Mouse (Mus musculus): ENCODE results near the gene Kcna3. TPM values are rescaled to one million over a fixed set of nuclear protein-coding genes. Genes with fewer than 3 reads are reported as not detected.
A peak's percentile ranks its signal among the peaks of the same experiment; 100 is the strongest.

Gene Kcna3
- polyA plus RNA-seq, 1 experiment from 2014 or later = 3.0 TPM

GRCm38 (mm10) chr3:107040408-107040807, 4.4 kb downstream of the Kcna3 start:
- H3K4me2 ChIP-seq (ENCODE audit: low read depth, low read length) = peak overlapping the region; percentile 30; the same call in 1 of the 2 replicates
- H3K27ac ChIP-seq (ENCODE audit: low read length) = no peak overlapping the region
- H3K27me3 ChIP-seq (ENCODE audit: control insufficient read depth, insufficient read depth, low read length) = peaks cover 17% of the 10 kb centered on the region
- H3K9ac ChIP-seq (ENCODE audit: low read length) = no peak overlapping the region
- ATAC-seq (replicated peaks; ENCODE audit: extremely low read depth, insufficient read depth, low FRiP score) = no peak
- no peaks in the 10 kb centered on the region for H3K9me3 ChIP-seq (replicated peaks; ENCODE audit: control insufficient read depth, low read length)
- WGBS = 78% methylated on average over 3 of the region's 3 CpGs
- no peaks in the 10 kb centered on the region for H3K36me3 ChIP-seq (ENCODE audit: control insufficient read depth, insufficient read depth)
- peaks cover 5% of the 10 kb centered on the region for H3K4me1 ChIP-seq (ENCODE audit: control insufficient read depth, insufficient read depth, low read length)
- peak overlapping the region; percentile 19; the same call in 1 of the 2 replicates for H3K4me3 ChIP-seq (ENCODE audit: low read length)

- H3K27ac ChIP-seq (ENCODE audit: low read length) = no peak overlapping the region
- peaks cover 3% of the 10 kb centered on the region for H3K4me1 ChIP-seq (ENCODE audit: control insufficient read depth, insufficient read depth, low read length)
- H3K4me3 ChIP-seq (ENCODE audit: low read length) = no peak overlapping the region
- H3K27me3 ChIP-seq (ENCODE audit: control insufficient read depth, insufficient read depth, low read length) = peaks cover 15% of the 10 kb centered on the region
- no peak overlapping the region for H3K9ac ChIP-seq (ENCODE audit: low read length)
- no peak overlapping the region for H3K4me2 ChIP-seq (ENCODE audit: low read depth, low read length)
- H3K36me3 ChIP-seq (ENCODE audit: control insufficient read depth, insufficient read depth) = no peaks in the 10 kb centered on the region
- no peaks in the 10 kb centered on the region for H3K9me3 ChIP-seq (replicated peaks; ENCODE audit: control insufficient read depth, low read length)
- no peak for ATAC-seq (replicated peaks; ENCODE audit: extremely low read depth, insufficient read depth, low FRiP score)
- 75% methylated on average over 1 of the region's 1 CpGs for WGBS
Measured at GRCm38 (mm10) chr3:107041718-107042117, 5.7 kb downstream of the Kcna3 start.

- Histone ChIP-seq H3K27me3 (ENCODE audit: control insufficient read depth, insufficient read depth, low read length) (no peaks in the 10 kb centered on the region), H3K27ac (ENCODE audit: low read length) (no peak overlapping the region), H3K36me3 (ENCODE audit: control insufficient read depth, insufficient read depth) (no peaks in the 10 kb centered on the region), H3K4me3 (ENCODE audit: low read length) (no peak overlapping the region), H3K9ac (ENCODE audit: low read length) (no peak overlapping the region), H3K9me3 (replicated peaks; ENCODE audit: control insufficient read depth, low read length) (no peaks in the 10 kb centered on the region), H3K4me2 (ENCODE audit: low read depth, low read length) (no peak overlapping the region), H3K4me1 (ENCODE audit: control insufficient read depth, insufficient read depth, low read length) (no peaks in the 10 kb centered on the region)
- ATAC-seq (replicated peaks; ENCODE audit: extremely low read depth, insufficient read depth, low FRiP score) = no peak
- 83% methylated on average over 1 of the region's 1 CpGs for WGBS
Measured at GRCm38 (mm10) chr3:107061468-107061867, 25.5 kb downstream of the Kcna3 start.

GRCm38 (mm10) chr3:107062771-107063170, 26.8 kb downstream of the Kcna3 start:
- H3K9me3 ChIP-seq (replicated peaks; ENCODE audit: control insufficient read depth, low read length) = no peaks in the 10 kb centered on the region
- ATAC-seq (replicated peaks; ENCODE audit: extremely low read depth, insufficient read depth, low FRiP score) = no peak
- no peak overlapping the region for H3K4me2 ChIP-seq (ENCODE audit: low read depth, low read length)
- H3K27me3 ChIP-seq (ENCODE audit: control insufficient read depth, insufficient read depth, low read length) = no peaks in the 10 kb centered on the region
- H3K4me1 ChIP-seq (ENCODE audit: control insufficient read depth, insufficient read depth, low read length) = no peaks in the 10 kb centered on the region
- H3K9ac ChIP-seq (ENCODE audit: low read length) = no peak overlapping the region
- H3K36me3 ChIP-seq (ENCODE audit: control insufficient read depth, insufficient read depth) = no peaks in the 10 kb centered on the region
- WGBS = 39% methylated on average over 1 of the region's 1 CpGs
- no peak overlapping the region for H3K4me3 ChIP-seq (ENCODE audit: low read length)
- no peak overlapping the region for H3K27ac ChIP-seq (ENCODE audit: low read length)

GRCm38 (mm10) chr3:107065510-107066095, 29.6 kb downstream of the Kcna3 start:
- Histone ChIP-seq H3K9me3 (replicated peaks; ENCODE audit: control insufficient read depth, low read length) (no peaks in the 10 kb centered on the region), H3K27ac (ENCODE audit: low read length) (no peak overlapping the region), H3K27me3 (ENCODE audit: control insufficient read depth, insufficient read depth, low read length) (no peaks in the 10 kb centered on the region), H3K4me2 (ENCODE audit: low read depth, low read length) (no peak overlapping the region), H3K4me3 (ENCODE audit: low read length) (no peak overlapping the region), H3K36me3 (ENCODE audit: control insufficient read depth, insufficient read depth) (no peaks in the 10 kb centered on the region), H3K4me1 (ENCODE audit: control insufficient read depth, insufficient read depth, low read length) (no peaks in the 10 kb centered on the region), H3K9ac (ENCODE audit: low read length) (no peak overlapping the region)
- WGBS = 69% methylated on average over 6 of the region's 6 CpGs
- ATAC-seq (replicated peaks; ENCODE audit: extremely low read depth, insufficient read depth, low FRiP score) = no peak

- Histone ChIP-seq H3K36me3 (ENCODE audit: control insufficient read depth, insufficient read depth) (no peaks in the 10 kb centered on the region), H3K9me3 (replicated peaks; ENCODE audit: control insufficient read depth, low read length) (no peaks in the 10 kb centered on the region), H3K9ac (ENCODE audit: low read length) (no peak overlapping the region), H3K4me1 (ENCODE audit: control insufficient read depth, insufficient read depth, low read length) (no peaks in the 10 kb centered on the region), H3K4me2 (ENCODE audit: low read depth, low read length) (no peak overlapping the region), H3K27me3 (ENCODE audit: control insufficient read depth, insufficient read depth, low read length) (no peaks in the 10 kb centered on the region), H3K27ac (ENCODE audit: low read length) (no peak overlapping the region), H3K4me3 (ENCODE audit: low read length) (no peak overlapping the region)
- 67% methylated on average over 7 of the region's 7 CpGs for WGBS
- no peak for ATAC-seq (replicated peaks; ENCODE audit: extremely low read depth, insufficient read depth, low FRiP score)
Measured at GRCm38 (mm10) chr3:107066165-107066850, 30.3 kb downstream of the Kcna3 start.

GRCm38 (mm10) chr3:107067245-107067644, 31.3 kb downstream of the Kcna3 start:
- Histone ChIP-seq H3K9ac (ENCODE audit: low read length) (no peak overlapping the region), H3K4me2 (ENCODE audit: low read depth, low read length) (no peak overlapping the region), H3K9me3 (replicated peaks; ENCODE audit: control insufficient read depth, low read length) (no peaks in the 10 kb centered on the region), H3K27me3 (ENCODE audit: control insufficient read depth, insufficient read depth, low read length) (no peaks in the 10 kb centered on the region), H3K36me3 (ENCODE audit: control insufficient read depth, insufficient read depth) (no peaks in the 10 kb centered on the region), H3K4me1 (ENCODE audit: control insufficient read depth, insufficient read depth, low read length) (no peaks in the 10 kb centered on the region), H3K27ac (ENCODE audit: low read length) (no peak overlapping the region), H3K4me3 (ENCODE audit: low read length) (no peak overlapping the region)
- no peak for ATAC-seq (replicated peaks; ENCODE audit: extremely low read depth, insufficient read depth, low FRiP score)
- WGBS = 69% methylated on average over 6 of the region's 6 CpGs

- Histone ChIP-seq H3K9me3 (replicated peaks; ENCODE audit: control insufficient read depth, low read length) (no peaks in the 10 kb centered on the region), H3K27ac (ENCODE audit: low read length) (no peak overlapping the region), H3K4me3 (ENCODE audit: low read length) (no peak overlapping the region), H3K36me3 (ENCODE audit: control insufficient read depth, insufficient read depth) (no peaks in the 10 kb centered on the region), H3K27me3 (ENCODE audit: control insufficient read depth, insufficient read depth, low read length) (no peaks in the 10 kb centered on the region), H3K9ac (ENCODE audit: low read length) (no peak overlapping the region), H3K4me2 (ENCODE audit: low read depth, low read length) (no peak overlapping the region), H3K4me1 (ENCODE audit: control insufficient read depth, insufficient read depth, low read length) (no peaks in the 10 kb centered on the region)
- WGBS = 51% methylated on average over 2 of the region's 2 CpGs
- no peak for ATAC-seq (replicated peaks; ENCODE audit: extremely low read depth, insufficient read depth, low FRiP score)
Measured at GRCm38 (mm10) chr3:107073863-107074262, 37.9 kb downstream of the Kcna3 start.

GRCm38 (mm10) chr3:107075705-107076104, 39.7 kb downstream of the Kcna3 start:
- Histone ChIP-seq H3K27ac (ENCODE audit: low read length) (no peak overlapping the region), H3K4me1 (ENCODE audit: control insufficient read depth, insufficient read depth, low read length) (no peaks in the 10 kb centered on the region), H3K36me3 (ENCODE audit: control insufficient read depth, insufficient read depth) (no peaks in the 10 kb centered on the region), H3K4me2 (ENCODE audit: low read depth, low read length) (no peak overlapping the region), H3K4me3 (ENCODE audit: low read length) (no peak overlapping the region), H3K9ac (ENCODE audit: low read length) (no peak overlapping the region), H3K9me3 (replicated peaks; ENCODE audit: control insufficient read depth, low read length) (no peaks in the 10 kb centered on the region), H3K27me3 (ENCODE audit: control insufficient read depth, insufficient read depth, low read length) (no peaks in the 10 kb centered on the region)
- no peak for ATAC-seq (replicated peaks; ENCODE audit: extremely low read depth, insufficient read depth, low FRiP score)
- 84% methylated on average over 1 of the region's 1 CpGs for WGBS
